Mouse (Mus musculus) C2C12 (cell line): Measurements from ENCODE around the gene 2510002D24Rik. TPM values are rescaled to one million over a fixed set of nuclear protein-coding genes. Genes with fewer than 3 reads are reported as not detected.

Source experiments
- H3K27me3 ChIP-seq: one replicate; pipeline ENCODE4 v1.6.1; 2011; ENCODE audit not compliant: control insufficient read depth, insufficient read depth, insufficient read length
- H3K36me3 ChIP-seq: one replicate; pipeline ENCODE4 v1.6.1; 2011; ENCODE audit not compliant: control insufficient read depth, insufficient read depth
- H3K4me3 ChIP-seq: one replicate; pipeline ENCODE4 v1.5.1; 2011; ENCODE audit warnings: mild to moderate bottlenecking, control low read depth; ENCODE audit not compliant: poor library complexity, insufficient read depth, severe bottlenecking
- H3K79me2 ChIP-seq: one replicate; pipeline ENCODE4 v1.6.1; 2011; ENCODE audit not compliant: control insufficient read depth, insufficient read depth
- H3K79me3 ChIP-seq: one replicate; pipeline ENCODE4 v1.6.1; 2011; ENCODE audit warnings: low read depth, control low read depth
- H3ac ChIP-seq: one replicate; pipeline ENCODE3; 2011; ENCODE audit warnings: low read depth; ENCODE audit not compliant: control insufficient read depth, insufficient read length
- CEBPB ChIP-seq: IDR thresholded peaks from one replicate; pipeline ENCODE4 v1.6.1; 2011; ENCODE audit warnings: low read depth, mild to moderate bottlenecking, control low read depth, moderate library complexity
- CTCF ChIP-seq: IDR thresholded peaks from one replicate; pipeline ENCODE4 v1.5.1; 2011; ENCODE audit not compliant: control insufficient read depth, insufficient read depth, insufficient read length
- FOSL1 ChIP-seq: IDR thresholded peaks from one replicate; pipeline ENCODE4 v1.8.0; 2011; ENCODE audit warnings: mild to moderate bottlenecking, low read length; ENCODE audit not compliant: poor library complexity, insufficient read depth, severe bottlenecking
- MAX ChIP-seq: IDR thresholded peaks from one replicate; pipeline ENCODE4 v1.6.1; 2011; ENCODE audit warnings: mild to moderate bottlenecking, control low read depth
- MYOD1 ChIP-seq: IDR thresholded peaks from one replicate; pipeline ENCODE4 v1.6.1; 2011; ENCODE audit warnings: low read depth; ENCODE audit not compliant: control insufficient read depth, insufficient read length
- MYOG ChIP-seq: IDR thresholded peaks from one replicate; pipeline ENCODE4 v1.6.1; 2011; ENCODE audit not compliant: control insufficient read depth, insufficient read length; ENCODE audit errors: extremely low read depth
- USF1 ChIP-seq: IDR thresholded peaks from one replicate; pipeline ENCODE4 v1.6.1; 2011; ENCODE audit warnings: low read depth, mild to moderate bottlenecking, control low read depth, moderate library complexity
- polyA plus RNA-seq: library from polyadenylated mRNA; unstranded; fragments of >200 nt; fragmentation: generic; extraction: Trizol; gene quantifications from one replicate; pipeline ENCODE4 v1.2.1, GENCODE M21; 2012; ENCODE audit warnings: missing spikeins

2510002D24Rik gene
- polyA plus RNA-seq, 1 experiment = 1.5 TPM

- Histone ChIP-seq H3K27me3 (no peaks in the 10 kb centered on the region), H3K4me3 (peak overlapping the region; percentile 86), H3ac (peak overlapping the region; percentile 78), H3K79me3 (peaks cover 38% of the 10 kb centered on the region), H3K36me3 (peaks cover 51% of the 10 kb centered on the region), H3K79me2 (peaks cover 68% of the 10 kb centered on the region)
- TF ChIP-seq USF1 (no peak), FOSL1 (no peak), CEBPB (no peak), MYOD1 (no peak), MYOG (no peak), CTCF (no peak), MAX (no peak)
These were observed 23.9 kb upstream of the 2510002D24Rik start for GRCm38 (mm10) chr16:18812385-18812910.

DNA sequence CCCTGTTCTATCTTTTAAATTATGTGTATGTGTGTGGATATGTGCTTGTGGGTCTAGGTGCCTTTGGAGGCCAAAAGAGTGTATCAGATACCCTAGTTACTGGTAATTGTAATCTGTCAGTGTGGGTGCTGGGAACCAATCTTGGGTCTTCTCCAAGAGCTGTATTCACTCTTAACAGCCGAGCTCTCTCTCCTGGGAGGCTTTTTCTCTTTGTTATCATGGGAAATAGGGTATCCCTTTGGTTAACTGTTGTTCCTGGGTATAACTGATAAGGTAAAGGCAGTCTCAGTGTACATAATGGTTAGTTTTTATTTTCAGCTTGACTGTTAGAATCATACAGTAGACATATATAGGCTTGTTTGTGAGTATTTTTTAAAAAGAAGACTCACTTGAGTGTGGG, 14.0 kb upstream of the 2510002D24Rik start:
- Histone ChIP-seq H3ac (no peak overlapping the region), H3K79me3 (no peaks in the 10 kb centered on the region), H3K36me3 (peaks cover 98% of the 10 kb centered on the region), H3K27me3 (no peaks in the 10 kb centered on the region), H3K79me2 (no peaks in the 10 kb centered on the region), H3K4me3 (no peak overlapping the region)
- no peak for TF ChIP-seq CTCF

GRCm38 (mm10) chr16:18822925-18823324, 13.5 kb upstream of the 2510002D24Rik start:
- Histone ChIP-seq H3K27me3 (no peaks in the 10 kb centered on the region), H3K36me3 (peaks cover 98% of the 10 kb centered on the region), H3ac (no peak overlapping the region), H3K79me3 (no peaks in the 10 kb centered on the region), H3K79me2 (no peaks in the 10 kb centered on the region), H3K4me3 (no peak overlapping the region)
- no peak for TF ChIP-seq FOSL1
- TF ChIP-seq MYOG = no peak
- no peak for TF ChIP-seq MAX
- TF ChIP-seq USF1 = no peak
- no peak for TF ChIP-seq MYOD1
- TF ChIP-seq CEBPB = no peak
- no peak for TF ChIP-seq CTCF

GRCm38 (mm10) chr16:18828630-18829029, 7.7 kb upstream of the 2510002D24Rik start:
- Histone ChIP-seq H3K27me3 (no peaks in the 10 kb centered on the region), H3K79me3 (no peaks in the 10 kb centered on the region), H3K79me2 (no peaks in the 10 kb centered on the region), H3K36me3 (peaks cover 89% of the 10 kb centered on the region), H3K4me3 (no peak overlapping the region), H3ac (no peak overlapping the region)
- no peak for TF ChIP-seq CEBPB
- TF ChIP-seq CTCF = no peak
- TF ChIP-seq USF1 = no peak
- no peak for TF ChIP-seq MAX
- TF ChIP-seq MYOD1 = no peak
- TF ChIP-seq MYOG = no peak

- no peak for TF ChIP-seq MYOD1
- TF ChIP-seq FOSL1 = no peak
- no peak for TF ChIP-seq MAX
- no peak for TF ChIP-seq USF1
- no peak for TF ChIP-seq CTCF
- no peak for TF ChIP-seq CEBPB
- no peak for TF ChIP-seq MYOG
- Histone ChIP-seq H3K79me2 (no peaks in the 10 kb centered on the region), H3K36me3 (peaks cover 89% of the 10 kb centered on the region), H3ac (no peak overlapping the region), H3K27me3 (no peaks in the 10 kb centered on the region), H3K4me3 (no peak overlapping the region), H3K79me3 (no peaks in the 10 kb centered on the region)
These were observed 7.3 kb upstream of the 2510002D24Rik start for GRCm38 (mm10) chr16:18829102-18829501.

- H3K27me3 ChIP-seq = no peaks in the 10 kb centered on the region
- peaks cover 64% of the 10 kb centered on the region for H3K36me3 ChIP-seq
- no peak overlapping the region for H3ac ChIP-seq
These were observed 2.9 kb upstream of the 2510002D24Rik start for GRCm38 (mm10) chr16:18833486-18833885.

More at GRCm38 (mm10) chr16:18833486-18833885, 2.9 kb upstream of the 2510002D24Rik start:
- Histone ChIP-seq H3K4me3 (no peak overlapping the region), H3K79me3 (no peaks in the 10 kb centered on the region), H3K79me2 (no peaks in the 10 kb centered on the region)
- TF ChIP-seq CEBPB = no peak
- TF ChIP-seq MYOG = no peak
- TF ChIP-seq FOSL1 = no peak
- no peak for TF ChIP-seq CTCF
- TF ChIP-seq MYOD1 = no peak
- no peak for TF ChIP-seq MAX
- TF ChIP-seq USF1 = no peak
